Mouse (Mus musculus) kidney, postnatal 10 days (tissue): ENCODE measurements at regions not wholly inside any gene's neighbourhood (a gene's known extent, or its start where the extent isn't known, plus 50 kb on each side); places are given as distances from the start of the nearest gene placed in this dataset.
A peak's percentile ranks its signal among the peaks of the same experiment; 100 is the strongest.

Experiments used
- DNase-seq: peaks from one replicate; pipeline ENCODE4 v3.0.0; 2021; ENCODE audit warnings: mixed read lengths

DNA sequence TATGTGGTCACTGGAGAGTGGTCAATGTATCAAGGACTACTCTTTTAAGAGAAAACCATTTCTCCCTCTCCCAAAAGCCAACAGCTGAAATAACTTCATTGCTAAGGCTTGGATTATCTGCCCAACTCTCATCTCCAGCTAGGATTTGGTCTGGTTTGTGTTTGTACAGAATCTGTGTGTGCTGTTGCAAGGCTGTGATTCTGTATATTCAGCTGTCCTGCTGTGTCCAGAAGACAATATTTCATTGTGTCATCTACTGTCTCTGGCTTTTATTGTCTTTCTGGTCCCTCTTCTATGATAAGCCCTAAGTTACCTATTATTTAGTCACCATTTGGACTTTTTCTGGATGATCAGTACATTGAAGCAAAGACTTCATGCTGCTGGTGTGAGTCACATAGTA lies 110.9 kb downstream of the Cenpc1 start:
- no peak for DNase-seq

DNA sequence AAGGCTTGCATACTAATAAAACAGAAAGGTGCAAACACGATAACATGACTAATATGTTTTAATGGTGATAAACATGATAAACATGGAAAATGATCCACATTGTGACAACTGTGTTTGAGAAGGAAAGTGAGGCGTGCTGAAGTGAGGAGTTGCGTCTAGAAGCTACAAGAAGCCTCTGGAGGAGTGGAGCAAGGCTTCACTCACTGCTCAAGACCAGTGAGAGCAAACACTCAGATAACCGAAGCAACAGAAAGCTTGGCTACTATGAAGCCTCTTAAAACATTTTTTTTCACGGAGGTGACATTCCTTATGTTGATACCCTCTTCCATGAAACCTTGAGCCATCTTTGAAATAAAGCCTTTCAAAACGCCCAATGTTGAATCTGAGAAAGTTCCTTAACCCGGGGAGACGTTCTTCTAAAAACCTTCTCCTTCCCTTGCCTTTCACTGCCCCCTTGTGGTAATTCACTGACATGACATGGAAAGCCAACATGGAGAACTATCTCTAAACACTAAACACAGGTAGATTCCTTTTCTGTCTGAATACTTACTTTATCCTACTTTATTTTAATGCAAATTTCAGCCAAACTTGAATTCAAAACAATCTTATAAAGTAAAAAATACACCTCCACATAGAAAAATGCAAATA lies 128.6 kb downstream of the Cenpc1 start:
- DNase-seq = peak; percentile 40

DNA sequence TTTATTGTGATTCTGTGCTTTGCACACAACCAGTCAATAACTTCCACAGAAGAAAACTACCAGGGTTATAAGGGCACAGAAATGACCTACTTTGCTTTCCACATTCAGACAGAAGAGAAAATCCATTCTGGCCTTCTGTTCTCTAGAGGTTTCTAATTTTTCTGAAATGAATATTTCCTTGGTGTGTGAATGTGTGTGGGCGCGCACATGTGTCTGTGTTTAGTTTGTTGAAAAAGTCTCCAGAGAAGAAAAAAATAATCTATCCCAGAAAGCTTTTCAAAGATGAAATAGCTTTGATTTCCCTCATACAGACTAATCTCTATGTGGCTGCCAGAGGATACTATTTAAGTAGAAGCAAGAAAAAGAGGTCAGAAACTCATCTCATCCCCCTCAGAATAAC lies 147.1 kb downstream of the Cenpc1 start:
- DNase-seq = no peak

DNA sequence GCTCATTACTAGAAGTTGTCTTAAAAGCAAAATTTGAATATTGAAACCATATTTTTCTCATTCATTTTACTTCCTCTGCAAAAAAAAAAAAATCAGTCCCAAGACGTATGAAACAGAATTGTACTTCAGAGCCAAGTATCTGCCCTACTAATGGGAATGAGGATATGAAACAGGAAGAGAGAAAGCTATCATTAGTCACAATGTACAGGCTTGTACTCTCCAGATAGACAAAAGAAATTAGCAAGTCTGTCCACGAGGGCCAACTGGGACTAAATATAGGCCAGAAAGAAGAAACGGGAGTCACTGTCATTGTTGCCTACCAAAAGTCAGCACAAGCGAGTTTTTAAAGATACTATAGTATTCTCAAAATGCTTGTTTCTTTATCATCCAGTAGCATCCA lies 150.4 kb downstream of the Cenpc1 start:
- no peak for DNase-seq

DNA sequence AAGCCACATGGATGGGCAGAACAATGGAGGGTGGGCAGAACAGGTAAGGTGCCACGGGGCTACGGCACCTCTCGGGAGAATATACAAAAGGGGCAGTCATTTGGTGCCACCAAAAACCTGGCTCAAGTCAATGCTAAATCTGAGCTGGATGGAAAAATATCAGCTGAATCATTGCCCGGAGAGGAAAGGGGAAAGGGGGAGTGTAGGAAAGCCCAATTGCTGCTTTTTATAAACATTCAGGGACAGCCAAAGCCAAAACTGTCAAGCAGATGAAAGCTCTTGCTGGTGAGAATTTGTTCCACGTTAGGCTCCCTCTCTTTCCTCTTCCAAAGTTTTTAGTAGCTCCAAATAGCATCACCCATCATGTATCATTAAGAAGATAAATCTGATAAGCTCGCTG lies 168.9 kb downstream of the Cenpc1 start:
- no peak for DNase-seq

DNA sequence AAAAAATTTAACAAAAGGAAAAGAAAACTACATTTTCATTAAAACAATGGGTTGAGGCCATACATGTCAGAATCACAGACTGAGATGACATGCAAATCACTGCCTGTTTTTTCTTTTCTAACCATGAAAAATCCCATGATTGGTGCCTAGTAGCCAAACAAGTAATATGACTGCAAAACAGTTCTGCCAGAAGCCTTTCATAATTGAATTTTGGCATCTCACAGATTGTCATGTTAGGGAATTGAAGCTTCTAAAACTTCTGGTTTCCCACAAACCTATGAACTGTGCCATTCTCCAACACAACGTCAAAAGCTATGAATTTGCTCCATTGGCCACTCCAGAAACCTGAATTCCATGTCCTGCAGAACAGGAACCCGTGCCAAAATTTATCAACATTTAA lies 169.6 kb downstream of the Cenpc1 start:
- no peak for DNase-seq

DNA sequence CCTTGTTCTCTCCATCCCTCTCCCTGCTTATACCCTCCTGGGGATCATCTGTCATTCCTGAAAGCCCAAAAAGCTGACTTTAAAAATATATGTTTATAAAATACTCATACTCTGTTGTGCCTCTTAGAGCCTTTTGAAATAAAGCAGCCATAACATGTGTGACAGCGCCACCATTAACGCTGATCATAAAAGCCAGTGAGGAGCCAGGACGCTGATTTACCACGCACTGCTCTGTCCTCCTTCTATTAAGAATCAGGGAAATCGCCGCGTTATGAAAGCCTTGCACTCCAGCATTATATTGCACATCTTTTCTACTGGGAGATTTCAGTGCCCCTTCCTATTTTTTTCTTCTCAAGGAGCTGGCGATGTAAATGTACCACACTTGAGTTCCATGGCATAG lies 195.1 kb downstream of the Cenpc1 start:
- no peak for DNase-seq

DNA sequence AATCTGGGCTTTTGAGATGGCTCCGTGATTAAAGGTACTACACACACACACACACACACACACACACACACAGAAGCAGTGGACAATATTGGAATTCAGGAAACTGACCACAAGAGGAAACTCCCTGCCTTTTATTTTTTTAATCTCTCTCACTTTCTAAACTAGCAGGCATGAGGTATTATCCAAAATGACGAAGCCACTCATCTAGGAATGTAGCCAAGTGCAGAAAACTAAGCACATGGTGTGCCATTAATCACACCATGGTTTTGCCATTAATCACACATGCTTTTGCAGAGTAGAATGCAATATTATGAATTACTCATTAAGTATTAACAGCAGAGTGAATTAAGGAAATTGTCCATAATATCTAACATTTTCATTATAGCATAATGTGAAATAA lies 232.8 kb downstream of the Cenpc1 start:
- no peak for DNase-seq

DNA sequence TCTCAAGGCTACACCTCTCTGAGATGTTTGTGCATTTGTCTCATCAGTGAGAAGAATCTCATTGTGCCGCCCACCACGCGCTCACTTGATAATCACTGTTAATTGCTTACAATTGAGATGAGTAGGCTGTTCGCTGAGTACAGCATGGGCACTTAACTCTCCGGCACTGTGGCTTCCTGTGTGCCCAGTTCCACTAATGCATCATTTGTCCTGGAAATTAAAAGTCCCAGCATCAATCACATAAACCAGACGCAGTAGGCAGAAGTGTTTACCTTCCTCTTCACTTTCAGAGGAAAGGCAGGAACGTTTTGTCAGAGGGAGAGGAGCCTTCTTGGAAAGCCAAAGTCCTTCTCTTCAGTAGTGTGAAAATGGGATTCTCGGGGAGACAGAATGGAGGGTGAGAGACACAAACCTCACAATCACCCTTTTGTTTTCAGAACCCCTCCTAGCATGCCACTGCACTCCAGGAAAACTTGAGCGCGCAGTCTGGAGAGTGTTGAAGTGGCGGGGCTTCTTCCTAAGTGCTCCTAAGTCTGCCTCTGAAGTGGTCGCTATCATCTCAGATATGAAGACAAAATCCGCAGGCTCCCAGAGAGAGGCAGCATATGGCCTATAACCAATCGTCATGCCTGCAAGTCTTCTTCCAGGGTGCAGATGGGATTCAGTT lies 269.7 kb downstream of the Cenpc1 start:
- no peak for DNase-seq

DNA sequence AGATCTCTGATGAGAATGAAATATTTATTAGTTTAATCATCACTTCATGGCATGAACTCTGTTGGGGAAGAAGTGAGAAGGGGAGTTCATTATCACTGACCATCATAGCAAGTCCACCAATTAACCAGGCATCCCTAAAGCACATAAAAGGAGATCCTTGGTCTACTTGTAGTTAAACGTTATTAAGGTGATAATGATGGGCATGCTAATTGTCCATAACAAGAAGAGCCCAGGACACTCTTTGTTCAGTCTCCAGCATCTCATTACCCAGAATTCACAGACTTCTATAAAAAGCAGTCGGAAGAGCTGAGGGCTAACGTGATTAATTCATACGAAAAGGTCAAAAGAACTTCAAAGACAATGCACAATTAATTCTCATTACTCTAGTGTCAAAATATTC lies 272.2 kb downstream of the Cenpc1 start:
- no peak for DNase-seq

DNA sequence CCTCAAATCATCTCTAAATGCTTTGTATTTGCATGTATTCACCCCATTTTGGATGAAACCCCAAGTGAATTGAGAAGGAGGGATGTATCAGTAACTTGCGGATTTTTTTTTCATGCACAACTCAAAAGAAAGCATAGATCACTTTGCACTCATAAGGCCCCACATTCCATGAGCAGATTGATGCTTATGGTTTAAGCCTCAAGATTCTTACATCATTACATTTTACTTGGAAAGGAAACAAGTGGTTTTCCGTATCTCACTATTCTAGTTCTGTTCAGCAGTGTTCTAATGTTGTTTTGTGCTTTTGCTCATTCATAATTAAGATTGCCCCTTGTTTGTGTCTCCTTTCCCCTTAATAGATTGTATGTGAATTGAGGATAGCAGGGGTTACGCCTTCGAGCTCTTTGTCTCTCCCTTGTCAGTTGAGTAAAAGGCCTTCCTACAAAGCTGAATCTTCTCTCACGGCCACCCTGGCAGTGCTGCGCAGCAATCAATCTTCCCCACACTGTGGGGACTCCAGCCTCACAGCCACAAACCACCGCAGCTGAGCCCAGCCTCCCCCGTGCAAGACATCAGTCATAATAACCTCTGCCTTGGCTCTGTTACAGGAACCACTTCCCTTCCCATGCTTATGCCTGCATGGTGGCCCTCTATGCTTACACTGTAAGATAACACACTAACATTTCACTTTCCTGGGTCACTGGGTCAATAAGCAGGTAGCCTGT lies 284.5 kb downstream of the Cenpc1 start:
- DNase-seq = no peak

DNA sequence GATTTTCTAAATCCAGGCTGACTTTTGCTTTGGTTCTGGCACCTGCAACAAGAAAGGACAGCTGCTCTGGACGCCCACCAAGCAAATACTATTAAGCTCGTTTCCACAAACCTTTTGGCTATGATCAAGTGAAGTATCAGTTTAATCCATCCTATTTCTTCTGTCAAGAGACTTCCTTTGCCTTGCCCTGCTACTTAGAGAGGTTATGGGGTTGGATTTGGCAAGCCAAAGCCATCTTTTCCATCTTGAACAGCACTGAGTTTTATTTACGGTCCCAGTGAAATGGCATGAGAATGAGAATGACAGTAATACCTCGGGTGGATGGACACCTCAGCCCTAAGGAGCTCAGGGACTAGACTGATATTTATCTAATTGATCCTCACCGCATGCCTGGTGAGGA lies 285.4 kb downstream of the Cenpc1 start:
- no peak for DNase-seq

DNA sequence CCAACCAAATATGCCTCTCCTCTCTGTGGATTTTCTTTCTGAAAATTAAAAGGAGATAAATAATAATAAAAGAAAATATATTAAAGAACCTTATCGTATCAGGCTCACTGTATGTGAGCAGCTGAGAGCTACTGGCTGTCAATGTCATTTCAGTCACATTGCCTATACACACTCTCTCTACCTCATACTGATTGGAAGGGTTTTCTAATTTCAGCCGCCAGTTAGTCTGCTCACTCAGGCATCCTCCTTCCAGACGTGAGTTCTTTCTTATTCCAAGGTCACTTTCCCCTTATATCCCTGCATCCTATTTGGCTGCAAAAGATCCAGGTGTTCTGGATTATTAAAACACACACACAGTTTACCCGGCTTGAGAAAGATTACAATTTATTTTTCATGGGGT lies 286.2 kb downstream of the Cenpc1 start:
- no peak for DNase-seq

DNA sequence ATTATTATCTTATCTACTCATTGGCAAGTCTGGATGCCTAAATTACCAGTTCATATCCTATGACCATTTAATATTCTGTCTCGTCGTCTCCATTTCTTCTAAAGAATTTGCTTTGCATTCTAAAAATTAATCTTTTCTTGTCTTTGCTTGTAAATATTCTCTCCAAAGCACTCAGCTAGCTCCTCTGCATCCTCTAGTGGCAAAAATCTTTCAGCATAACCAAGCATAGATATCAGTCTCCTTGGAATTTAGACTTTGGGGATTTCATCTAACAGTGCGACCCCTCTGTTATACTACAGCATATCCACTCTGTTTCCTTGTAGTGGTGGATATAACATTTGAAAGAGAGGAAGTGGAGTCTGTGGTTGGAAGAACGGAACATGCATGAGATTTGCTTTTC lies 292.7 kb downstream of the Cenpc1 start:
- DNase-seq = no peak

DNA sequence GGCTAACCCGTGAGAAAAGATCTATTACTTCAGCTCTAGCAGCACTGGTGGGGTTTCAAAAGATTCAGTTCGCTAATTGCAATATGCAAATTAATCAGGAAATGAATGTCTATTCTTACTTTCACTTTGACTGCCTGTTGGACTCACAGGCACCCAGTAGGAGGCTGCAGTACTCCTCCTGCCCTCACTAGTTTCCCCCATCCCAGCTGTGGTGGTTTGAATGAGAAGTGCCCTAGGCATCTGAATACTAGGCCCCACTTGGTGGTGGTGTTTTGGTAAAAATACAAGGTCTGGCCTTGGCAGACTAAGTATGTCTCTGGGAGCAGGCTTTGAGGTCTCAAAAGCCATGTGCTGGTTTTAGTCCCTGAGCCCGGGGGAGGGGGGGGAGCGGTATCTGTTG lies 293.3 kb downstream of the Cenpc1 start:
- no peak for DNase-seq

DNA sequence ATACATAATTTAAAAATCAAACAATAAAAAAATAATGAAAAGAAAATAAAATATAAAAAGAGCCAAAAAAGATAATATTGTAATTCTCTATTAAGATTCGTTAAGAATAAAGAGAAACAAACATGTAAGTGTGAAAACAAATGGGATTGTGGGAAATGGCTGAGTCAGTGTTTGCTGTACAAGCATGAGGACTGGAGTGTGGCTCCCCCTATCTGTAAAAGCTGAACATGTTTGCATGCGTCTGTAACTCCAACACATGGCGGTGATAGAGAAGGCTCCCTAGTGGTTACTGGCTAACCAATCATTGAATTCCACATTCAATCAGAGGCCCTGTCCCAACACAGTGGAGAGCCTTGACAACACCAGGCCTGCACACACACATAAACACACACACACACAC lies 298.2 kb downstream of the Cenpc1 start:
- DNase-seq = no peak

DNA sequence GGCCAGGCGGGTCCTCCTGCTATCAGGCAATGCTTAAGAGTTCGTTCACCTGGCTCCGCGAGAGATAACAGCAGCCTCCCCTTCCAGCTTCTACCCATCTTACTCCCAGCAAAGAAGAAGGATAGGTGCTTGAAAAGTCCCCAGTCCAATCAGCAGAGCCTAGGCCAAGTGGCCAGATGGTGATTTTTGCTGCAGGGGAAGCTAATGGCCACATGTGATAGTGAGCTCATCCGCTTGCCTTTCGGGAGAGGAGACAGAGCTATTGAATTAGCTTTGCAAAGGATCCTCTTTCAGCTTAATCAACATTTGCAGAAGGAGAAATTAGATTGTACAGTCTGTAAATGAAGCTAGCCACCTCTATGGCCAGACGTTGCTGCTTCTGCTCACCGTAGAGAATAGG lies 308.7 kb downstream of the Cenpc1 start:
- DNase-seq = no peak

DNA sequence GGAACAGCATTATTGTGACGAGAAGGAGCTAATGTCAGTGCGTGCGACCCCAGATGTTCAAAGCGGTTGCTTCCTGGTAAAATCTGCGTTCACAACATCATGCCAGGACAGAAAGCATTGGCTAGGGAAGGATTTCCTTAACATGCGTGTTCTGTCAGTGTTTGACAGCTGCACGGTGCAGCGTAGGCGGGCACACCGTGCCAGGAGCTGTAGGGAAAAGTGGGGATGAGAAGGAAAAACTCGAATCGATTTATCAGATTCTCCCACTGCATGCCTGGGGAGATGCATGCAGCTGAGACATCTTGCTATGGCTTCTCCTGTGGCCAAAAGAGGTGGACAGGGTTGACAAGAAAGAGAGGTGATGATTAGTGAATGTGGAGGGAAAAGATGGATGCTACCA lies 311.2 kb downstream of the Cenpc1 start:
- no peak for DNase-seq

DNA sequence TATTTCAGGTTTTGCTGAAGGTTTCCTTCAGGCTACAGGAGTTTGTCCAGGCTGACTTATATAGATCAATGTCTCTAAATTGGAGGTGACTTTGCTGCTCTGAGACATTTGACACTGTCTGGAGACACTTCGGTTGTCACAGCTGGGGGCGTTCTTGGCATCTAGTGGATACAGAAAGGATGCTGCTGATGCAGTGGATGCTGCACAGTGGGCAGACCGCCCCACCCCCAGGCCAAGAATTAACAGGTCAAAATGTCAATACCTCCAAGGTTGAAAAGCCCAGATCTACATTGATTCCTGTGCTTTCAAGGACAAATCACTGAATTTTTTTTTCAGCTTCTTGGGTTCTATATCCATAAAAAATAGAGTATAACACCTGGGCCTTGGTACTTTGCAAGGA lies 312.3 kb downstream of the Cenpc1 start:
- DNase-seq = no peak

DNA sequence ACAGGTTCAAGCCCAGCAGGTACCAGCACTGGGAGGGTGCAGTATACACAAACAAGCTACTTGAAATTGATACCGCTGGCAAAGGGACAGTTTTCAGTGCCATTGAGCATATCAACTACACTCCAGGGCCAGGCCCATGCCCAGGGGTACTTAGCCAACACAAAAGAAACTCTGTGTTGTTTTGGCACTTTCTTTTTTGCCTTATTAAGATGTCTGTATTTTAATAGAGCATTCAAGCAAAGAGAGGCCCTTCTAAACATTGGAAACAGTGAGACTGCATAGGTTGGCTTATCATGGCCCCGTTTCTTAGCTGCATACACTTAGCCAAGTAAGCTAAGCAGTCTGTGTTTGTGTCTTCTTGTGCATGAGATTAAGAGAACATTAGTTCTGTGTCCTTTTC lies 313.7 kb downstream of the Cenpc1 start:
- DNase-seq = no peak

DNA sequence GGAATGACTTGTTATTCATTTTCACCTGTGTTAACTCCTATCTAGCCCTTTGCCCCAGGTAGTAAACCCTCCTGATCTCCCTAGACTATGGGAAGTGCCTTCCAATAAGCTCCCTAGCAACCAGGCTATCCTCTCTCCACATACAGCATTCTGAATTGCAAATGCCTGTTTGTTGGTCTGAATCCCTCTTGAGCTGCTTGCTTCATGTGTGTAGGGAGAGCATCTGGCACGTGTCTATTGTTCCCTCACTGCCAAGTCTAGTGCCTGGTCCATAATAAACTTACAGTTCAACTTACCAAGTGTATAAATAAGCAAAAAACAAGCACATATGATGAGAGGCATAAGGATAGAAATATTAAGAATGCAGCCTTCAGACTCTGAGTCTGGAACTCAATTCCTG lies 314.5 kb downstream of the Cenpc1 start:
- DNase-seq = no peak

DNA sequence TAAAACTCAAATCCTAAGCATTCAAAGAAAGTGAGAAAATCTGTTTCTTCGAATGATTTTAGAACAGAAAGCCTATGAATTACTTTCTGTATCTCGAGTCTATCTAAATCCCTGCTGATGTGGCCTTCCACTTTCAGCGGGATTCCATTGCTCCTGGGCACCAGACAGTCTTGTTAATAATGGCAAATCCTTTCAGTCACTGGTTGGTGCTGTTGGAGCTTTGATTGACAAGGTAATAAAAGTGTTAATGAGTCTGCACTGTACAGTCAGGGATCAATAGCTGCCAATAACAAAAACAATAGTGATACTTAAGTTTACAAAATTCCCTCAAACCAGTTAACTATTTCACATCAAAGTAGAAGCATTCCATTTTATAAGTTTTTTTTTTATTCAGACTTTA lies 335.8 kb downstream of the Cenpc1 start:
- no peak for DNase-seq

DNA sequence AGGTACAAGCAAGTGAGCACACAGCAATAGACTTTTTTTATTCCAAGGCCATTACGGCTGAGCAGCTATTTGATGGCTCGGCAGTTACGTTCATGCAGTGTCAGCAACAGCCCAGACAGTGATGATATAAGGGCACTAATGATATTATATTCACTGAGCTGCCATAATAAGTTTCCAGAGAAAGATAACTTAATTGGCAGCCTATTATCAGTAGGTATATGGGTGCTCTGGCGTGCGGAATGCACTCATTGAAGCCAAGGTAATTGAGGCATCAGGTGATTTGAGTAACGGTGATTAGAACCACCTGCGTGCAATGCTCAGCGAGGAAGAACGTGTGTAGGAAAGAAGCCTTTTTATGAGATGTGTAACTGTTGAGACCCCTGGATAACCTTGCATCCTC lies 358.0 kb downstream of the Cenpc1 start:
- no peak for DNase-seq

DNA sequence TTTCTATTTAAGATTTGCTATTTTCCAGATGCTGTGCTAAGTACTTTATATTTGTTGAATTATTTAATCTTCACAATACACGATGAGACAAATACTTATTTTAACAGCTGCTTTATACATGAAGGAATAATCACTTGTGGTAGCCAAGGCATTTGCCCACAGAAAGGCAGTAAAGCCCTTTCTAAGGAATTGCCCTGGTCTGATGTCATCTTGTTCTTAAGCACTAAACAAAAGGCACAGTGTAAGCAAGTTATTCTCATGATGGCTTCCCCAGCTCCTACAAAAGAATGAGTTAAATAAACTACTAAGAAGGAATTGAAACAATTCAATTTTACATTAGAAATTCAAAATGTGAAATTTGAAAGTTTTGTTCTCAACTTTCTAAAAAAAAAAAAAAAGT lies 358.8 kb downstream of the Cenpc1 start:
- no peak for DNase-seq

DNA sequence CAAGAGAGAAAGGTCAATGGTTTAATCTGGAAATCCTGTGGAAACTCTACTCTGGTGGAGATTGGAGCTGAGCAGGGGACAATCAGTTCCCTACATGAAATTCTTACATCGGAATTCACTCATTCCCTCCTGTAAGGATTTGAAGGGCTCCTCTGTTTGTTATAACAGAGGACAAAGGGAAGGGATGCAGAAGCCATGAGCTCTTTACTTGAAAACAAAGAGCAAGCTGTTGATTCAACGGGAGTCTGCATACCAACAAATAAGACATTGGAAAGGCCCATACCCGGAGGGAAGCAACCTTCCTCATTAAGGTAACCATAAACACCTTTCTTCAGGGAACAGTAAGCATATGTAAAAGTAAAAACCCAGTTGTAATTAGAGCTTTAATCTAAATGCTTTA lies 359.3 kb downstream of the Cenpc1 start:
- DNase-seq = no peak
